Mouse (Mus musculus): ENCODE measurements around the gene Birc3.

- TF ChIP-seq POLR2A (IDR thresholded peaks at IDR 0.05; ENCODE audit: insufficient read depth, low read depth, low read length) (peak; percentile 97), CTCF (IDR thresholded peaks at IDR 0.05; ENCODE audit: insufficient read depth, low read depth, low read length) (no peak)
These were observed 35.8 kb downstream of the Birc3 start, which contains the start of gene Birc2 for GRCm38 (mm10) chr9:7836905-7837805.
